Mouse (Mus musculus) liver, adult 2 months (tissue): Measurements from ENCODE around the gene Trim40.

Source experiments
- CTCF ChIP-seq: fragments of 200-500 bp; IDR thresholded peaks from 2 replicates; pipeline ENCODE4 v1.5.1; 2011; ENCODE audit warnings: low read depth, low read length, control low read depth
- POLR2A ChIP-seq: fragments of 200-500 bp; IDR thresholded peaks from 2 replicates; pipeline ENCODE4 v1.6.1; 2011; ENCODE audit warnings: low read length, control low read depth; ENCODE audit not compliant: insufficient read depth; ENCODE audit errors: extremely low read depth

DNA sequence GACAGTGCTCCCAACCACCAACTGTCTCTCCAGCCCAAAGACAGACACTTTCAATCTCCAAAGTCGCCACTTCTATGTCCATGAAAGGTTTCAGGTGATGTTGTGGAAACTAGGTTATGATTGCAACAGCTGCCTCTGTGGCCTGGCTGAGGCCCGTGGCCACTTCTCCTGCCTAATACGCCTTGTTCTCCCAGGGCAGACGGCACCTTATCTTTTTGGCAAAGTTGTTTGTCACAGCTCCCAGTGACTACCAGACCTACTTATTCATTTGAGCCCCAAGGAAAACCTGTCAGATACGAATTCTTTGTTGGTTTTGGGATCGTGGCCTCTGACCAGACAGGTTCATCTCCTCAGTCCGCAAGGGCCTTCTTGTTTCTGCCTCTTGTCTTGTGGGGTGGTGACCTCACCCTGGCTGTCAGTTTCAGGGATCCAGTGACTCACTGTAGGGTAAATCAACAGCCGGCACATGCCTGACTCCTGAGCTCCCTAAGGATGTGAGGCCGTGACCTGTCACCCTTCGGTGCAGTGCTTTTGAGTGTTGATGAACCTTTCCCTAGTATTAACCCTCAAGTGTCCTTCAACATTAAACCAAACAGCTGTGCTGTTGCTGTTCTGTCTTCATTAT lies 37.7 kb upstream of the Trim40 start:
- TF ChIP-seq POLR2A (no peak), CTCF (no peak)
